Mouse (Mus musculus): Measurements from ENCODE around the gene Slc4a11. TPM values are rescaled to one million over a fixed set of nuclear protein-coding genes. Genes with fewer than 3 reads are reported as not detected.
"Not testable (repeated sequence)": the region's sequence is repeated elsewhere in the genome, so short reads cannot be mapped to it uniquely, and the experiment has no call there.

Slc4a11 gene
- polyA plus RNA-seq, 1 experiment from 2014 or later, result 0.13 TPM

DNA sequence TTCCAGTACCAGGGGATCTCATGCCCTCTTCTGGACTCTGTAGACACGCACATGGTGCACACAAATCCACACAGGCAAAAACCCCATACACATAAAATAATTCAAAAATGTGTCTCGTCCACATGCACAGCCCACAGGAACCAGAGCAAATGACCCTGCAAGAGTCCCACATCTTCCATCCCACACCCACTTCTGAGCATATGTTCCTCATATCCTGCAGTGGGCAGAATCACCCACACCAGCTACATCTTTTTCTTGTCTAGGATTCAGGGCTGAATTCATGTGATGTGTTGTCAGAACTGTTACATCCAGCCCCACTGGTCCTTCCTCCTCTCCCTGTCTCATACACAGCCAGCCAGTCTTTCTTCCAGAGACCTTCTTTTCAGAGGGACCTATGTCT is 44.0 kb downstream of the Slc4a11 start:
- Histone ChIP-seq H3K9ac (no peak overlapping the region), H3K4me1 (replicated peaks) (no peaks in the 10 kb centered on the region), H3K27me3 (replicated peaks) (no peaks in the 10 kb centered on the region), H3K9me3 (replicated peaks) (no peaks in the 10 kb centered on the region), H3K4me2 (no peak overlapping the region), H3K27ac (ENCODE audit: poor library complexity, severe bottlenecking) (no peak overlapping the region), H3K36me3 (peaks cover 78% of the 10 kb centered on the region), H3K4me3 (no peak overlapping the region)
- ATAC-seq (ENCODE audit: insufficient number of reproducible peaks, low FRiP score), result no peak
- WGBS, result 91% methylated on average over 2 of the region's 2 CpGs

DNA sequence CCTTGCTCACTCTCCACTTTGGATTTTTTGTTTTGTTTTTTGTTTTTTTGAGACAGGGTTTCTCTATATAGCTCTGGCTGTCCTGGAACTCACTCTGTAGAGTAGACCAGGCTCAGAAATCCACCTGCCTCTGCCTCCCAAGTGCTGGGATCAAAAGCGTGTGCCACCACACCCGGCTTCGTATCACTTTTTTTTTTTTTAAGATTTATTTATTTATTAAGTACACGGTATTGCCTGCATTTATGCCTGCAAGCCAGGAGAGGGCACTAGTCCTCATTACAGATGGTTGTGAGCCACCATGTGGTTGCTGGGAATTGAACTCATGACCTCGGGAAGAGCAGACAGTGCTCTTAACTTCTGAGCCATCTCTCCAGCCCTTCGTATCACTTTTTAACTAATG is 48.3 kb downstream of the Slc4a11 start:
- 77% methylated on average over 6 of the region's 6 CpGs for WGBS

DNA sequence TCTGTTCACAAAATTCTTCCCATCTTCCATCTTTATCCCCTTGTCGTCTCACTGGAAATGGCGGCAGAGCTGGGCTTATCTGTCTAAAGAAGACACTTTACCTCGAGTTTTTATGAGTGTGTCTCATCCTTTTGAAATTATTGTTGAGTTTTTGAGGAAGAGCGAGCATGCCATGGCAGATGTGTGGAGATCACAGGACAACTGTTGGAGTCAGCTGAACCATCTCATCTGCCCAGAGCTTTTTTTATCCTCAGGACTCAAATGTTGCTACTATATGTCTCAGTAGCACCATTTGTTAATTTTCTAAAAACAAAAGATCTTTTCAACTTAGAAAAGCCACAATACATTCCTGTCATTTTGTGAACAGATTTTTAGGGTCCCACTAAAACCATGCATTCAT is 52.1 kb downstream of the Slc4a11 start:
- peaks cover 5% of the 10 kb centered on the region for H3K36me3 ChIP-seq
- WGBS, result 73% methylated on average over 4 of the region's 4 CpGs
- peaks cover 12% of the 10 kb centered on the region for H3K27me3 ChIP-seq (replicated peaks)
- H3K9ac ChIP-seq, result no peak overlapping the region
- H3K4me3 ChIP-seq, result no peak overlapping the region
- H3K9me3 ChIP-seq (replicated peaks), result no peaks in the 10 kb centered on the region
- H3K4me1 ChIP-seq (replicated peaks), result peaks cover 10% of the 10 kb centered on the region; the same call in 1 of the 2 replicates
- no peak overlapping the region for H3K4me2 ChIP-seq
- no peak for ATAC-seq (ENCODE audit: insufficient number of reproducible peaks, low FRiP score)
- H3K27ac ChIP-seq (ENCODE audit: poor library complexity, severe bottlenecking), result no peak overlapping the region

More for the DNA sequence above, 48.3 kb downstream of the Slc4a11 start:
- not testable (repeated sequence) for H3K9ac ChIP-seq; H3K4me2 ChIP-seq; H3K27me3 ChIP-seq (replicated peaks); H3K9me3 ChIP-seq (replicated peaks); ATAC-seq (ENCODE audit: insufficient number of reproducible peaks, low FRiP score); H3K4me3 ChIP-seq; H3K27ac ChIP-seq (ENCODE audit: poor library complexity, severe bottlenecking); H3K4me1 ChIP-seq (replicated peaks)
- H3K36me3 ChIP-seq, result peaks cover 36% of the 10 kb centered on the region

DNA sequence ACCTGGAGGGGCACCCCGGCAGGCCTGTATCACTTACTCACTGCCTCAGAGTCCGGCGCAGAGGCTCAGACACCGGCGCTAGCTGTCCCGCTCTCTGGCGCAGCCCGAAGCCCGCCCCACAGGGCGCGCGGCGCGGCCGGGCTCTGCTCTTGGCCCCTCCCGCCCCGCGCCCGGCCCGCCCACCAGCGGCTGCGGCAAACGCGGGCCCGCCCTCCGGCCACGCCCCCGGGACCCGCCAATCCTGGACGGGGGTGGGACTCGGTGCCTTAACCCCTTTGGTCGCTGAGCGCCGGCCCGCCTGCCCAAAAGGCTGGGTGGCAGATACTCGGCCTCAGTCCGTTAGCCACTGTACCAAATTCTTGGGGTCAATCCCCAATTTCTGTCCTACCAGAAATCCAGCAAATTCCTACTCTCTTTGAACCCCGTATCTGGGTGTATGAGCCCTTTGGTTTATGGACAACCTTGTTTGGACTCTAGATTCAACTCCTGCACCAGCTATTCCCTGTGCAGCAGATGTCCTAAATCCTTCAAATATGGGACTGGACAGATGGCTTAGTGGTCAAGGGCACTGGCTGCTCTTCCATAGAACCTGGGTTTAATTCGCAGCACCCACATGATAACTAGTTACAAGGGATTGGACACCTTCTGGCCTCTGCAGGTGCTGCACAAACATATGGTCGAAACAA is 54.5 kb downstream of the Slc4a11 start, which contains the start of gene Lzts3:
TSS of gene Lzts3 (minus strand) at position 120 of the 686 bp plus-strand sequence.
- peak; percentile 99 for ATAC-seq (ENCODE audit: insufficient number of reproducible peaks, low FRiP score)
- H3K9me3 ChIP-seq (replicated peaks), result no peaks in the 10 kb centered on the region
- no peaks in the 10 kb centered on the region for H3K36me3 ChIP-seq
- 3% methylated on average over 40 of the region's 40 CpGs for WGBS
- H3K27me3 ChIP-seq (replicated peaks), result peaks cover 35% of the 10 kb centered on the region
- H3K27ac ChIP-seq (ENCODE audit: poor library complexity, severe bottlenecking), result no peak within 1 kb of the TSS
- peaks cover 10% of the 10 kb centered on the region; the same call in 1 of the 2 replicates for H3K4me1 ChIP-seq (replicated peaks)
- peak within 1 kb of the TSS; percentile 53 for H3K4me3 ChIP-seq
- peak within 1 kb of the TSS; percentile 98 for H3K4me2 ChIP-seq
- H3K9ac ChIP-seq, result peak within 1 kb of the TSS; percentile 65

DNA sequence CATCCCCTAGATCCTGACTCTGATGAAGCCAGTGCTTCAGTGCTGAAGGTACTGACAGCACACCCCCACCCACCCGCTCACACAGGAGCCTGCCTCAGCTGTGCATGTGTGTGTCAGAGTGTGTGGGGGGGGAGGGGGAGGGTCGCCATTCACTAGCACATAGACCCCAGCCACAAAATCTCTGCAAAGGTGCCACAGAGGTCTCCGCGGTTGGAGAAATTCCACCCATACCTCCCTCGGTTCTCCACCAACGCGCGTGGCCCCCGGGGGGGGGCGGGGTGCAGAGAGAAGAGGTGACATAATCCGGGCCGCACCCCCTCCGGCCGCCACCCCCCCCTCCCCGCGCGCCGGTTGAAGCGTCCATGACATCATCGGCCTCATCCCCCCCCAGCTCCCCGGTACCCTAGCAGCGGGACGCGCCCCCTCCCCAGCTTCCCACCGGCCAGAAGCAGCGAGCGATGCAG is 55.1 kb downstream of the Slc4a11 start:
- ATAC-seq (ENCODE audit: insufficient number of reproducible peaks, low FRiP score), result peak; percentile 60; the same call in 1 of the 2 replicates
- Histone ChIP-seq H3K9ac (peak overlapping the region; percentile 65), H3K4me3 (peak overlapping the region; percentile 53), H3K4me2 (peak overlapping the region; percentile 98), H3K4me1 (replicated peaks) (peaks cover 10% of the 10 kb centered on the region; the same call in 1 of the 2 replicates), H3K27ac (ENCODE audit: poor library complexity, severe bottlenecking) (no peak overlapping the region), H3K27me3 (replicated peaks) (peaks cover 41% of the 10 kb centered on the region), H3K36me3 (no peaks in the 10 kb centered on the region), H3K9me3 (replicated peaks) (no peaks in the 10 kb centered on the region)
- WGBS, result 0% methylated on average over 25 of the region's 27 CpGs

DNA sequence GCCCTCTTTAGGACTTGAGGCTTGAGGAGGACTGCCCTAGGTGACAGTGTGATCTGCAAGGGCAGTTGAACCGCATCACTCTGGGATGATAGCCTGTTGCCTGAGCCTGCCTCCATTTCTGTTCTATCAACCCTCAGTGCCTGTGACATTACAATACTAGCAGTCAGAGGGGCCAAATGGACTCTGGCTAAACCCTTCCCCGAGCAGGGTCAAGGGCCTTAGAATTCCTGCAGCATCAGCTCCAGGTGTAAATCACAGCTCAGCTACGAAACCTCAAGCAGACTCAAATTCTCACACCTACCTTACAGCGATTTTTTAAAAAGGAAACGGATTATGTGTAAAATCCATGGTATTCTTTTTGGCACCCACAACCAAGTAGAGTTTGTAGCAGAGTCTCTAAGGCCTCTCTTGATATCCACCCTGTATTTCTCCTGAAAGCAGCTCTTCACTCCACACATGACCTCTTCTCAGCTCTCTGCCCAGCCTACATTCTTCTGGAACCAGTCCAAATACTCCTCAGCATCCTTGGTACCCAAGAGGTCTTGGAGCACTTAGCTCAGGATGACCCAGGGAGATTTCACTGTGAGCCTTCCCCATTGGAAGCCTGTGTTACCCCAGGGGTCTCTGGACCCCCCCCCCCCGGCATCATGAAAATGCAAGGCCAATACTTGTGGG is 55.8 kb downstream of the Slc4a11 start:
- Histone ChIP-seq H3K9ac (no peak overlapping the region), H3K4me2 (peak overlapping the region; percentile 98), H3K27me3 (replicated peaks) (peaks cover 49% of the 10 kb centered on the region), H3K36me3 (no peaks in the 10 kb centered on the region), H3K27ac (ENCODE audit: poor library complexity, severe bottlenecking) (no peak overlapping the region), H3K4me1 (replicated peaks) (peaks cover 10% of the 10 kb centered on the region; the same call in 1 of the 2 replicates), H3K4me3 (peak overlapping the region; percentile 53; the same call in 1 of the 2 replicates), H3K9me3 (replicated peaks) (no peaks in the 10 kb centered on the region)
- WGBS, result 69% methylated on average over 6 of the region's 6 CpGs
- no peak for ATAC-seq (ENCODE audit: insufficient number of reproducible peaks, low FRiP score)

DNA sequence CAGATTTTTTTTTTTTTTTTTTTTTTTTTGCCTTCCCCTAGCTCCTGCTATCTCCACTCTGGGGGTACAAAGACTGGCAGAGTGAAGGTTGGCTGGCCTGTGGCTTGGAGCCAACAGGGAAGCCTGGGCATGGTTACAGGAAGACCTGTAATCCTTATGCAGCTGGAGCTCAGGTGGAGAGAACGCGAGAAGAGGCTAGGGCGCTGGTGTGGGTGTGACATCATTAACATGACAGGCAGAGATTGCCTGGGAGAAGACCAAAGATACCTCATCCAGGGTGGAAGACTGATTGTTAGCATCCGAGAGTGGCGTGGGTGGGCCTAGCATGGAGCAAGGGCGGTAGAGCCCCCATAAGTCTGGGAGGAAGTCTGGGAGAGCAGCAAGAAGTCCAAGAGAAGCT is 58.0 kb downstream of the Slc4a11 start:
- WGBS, result 70% methylated on average over 6 of the region's 6 CpGs

DNA sequence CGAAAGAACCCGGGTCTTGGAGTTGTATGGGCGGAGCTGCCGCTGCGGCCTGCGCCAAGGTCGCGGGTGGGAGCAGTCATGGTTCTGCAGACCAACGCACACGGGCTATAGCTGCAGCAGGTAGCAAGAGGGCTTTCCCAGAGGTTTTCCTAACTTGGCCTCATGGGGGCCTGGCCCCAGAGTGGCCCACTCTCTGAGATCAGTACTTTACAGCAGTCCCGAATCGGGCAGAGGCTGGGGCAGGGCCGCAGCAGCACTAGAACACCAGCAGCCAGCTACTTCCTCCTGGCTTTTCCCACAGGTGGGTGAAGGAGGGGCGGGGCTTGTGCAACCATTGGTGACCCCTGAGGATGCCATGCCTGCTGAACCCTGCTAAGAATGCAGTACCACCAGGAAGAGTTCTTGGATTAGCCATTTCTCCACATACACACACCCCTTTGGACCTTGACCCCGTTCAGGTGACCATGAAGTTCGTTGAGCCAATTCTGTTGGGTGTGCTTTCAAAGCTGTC is 59.2 kb downstream of the Slc4a11 start:
- H3K9ac ChIP-seq, result no peak overlapping the region
- H3K36me3 ChIP-seq, result no peaks in the 10 kb centered on the region
- 30% methylated on average over 16 of the region's 16 CpGs for WGBS
- H3K9me3 ChIP-seq (replicated peaks), result no peaks in the 10 kb centered on the region
- H3K27me3 ChIP-seq (replicated peaks), result peaks cover 82% of the 10 kb centered on the region
- ATAC-seq (ENCODE audit: insufficient number of reproducible peaks, low FRiP score), result no peak
- no peak overlapping the region for H3K27ac ChIP-seq (ENCODE audit: poor library complexity, severe bottlenecking)
- H3K4me1 ChIP-seq (replicated peaks), result peaks cover 30% of the 10 kb centered on the region
- no peak overlapping the region for H3K4me3 ChIP-seq
- H3K4me2 ChIP-seq, result no peak overlapping the region

More for the DNA sequence above, 58.0 kb downstream of the Slc4a11 start:
- H3K4me2 ChIP-seq, result no peak overlapping the region
- H3K4me1 ChIP-seq (replicated peaks), result peaks cover 28% of the 10 kb centered on the region
- H3K9me3 ChIP-seq (replicated peaks), result no peaks in the 10 kb centered on the region
- H3K27ac ChIP-seq (ENCODE audit: poor library complexity, severe bottlenecking), result no peak overlapping the region
- no peaks in the 10 kb centered on the region for H3K36me3 ChIP-seq
- no peak overlapping the region for H3K9ac ChIP-seq
- no peak for ATAC-seq (ENCODE audit: insufficient number of reproducible peaks, low FRiP score)
- H3K4me3 ChIP-seq, result no peak overlapping the region
- peaks cover 71% of the 10 kb centered on the region for H3K27me3 ChIP-seq (replicated peaks)

DNA sequence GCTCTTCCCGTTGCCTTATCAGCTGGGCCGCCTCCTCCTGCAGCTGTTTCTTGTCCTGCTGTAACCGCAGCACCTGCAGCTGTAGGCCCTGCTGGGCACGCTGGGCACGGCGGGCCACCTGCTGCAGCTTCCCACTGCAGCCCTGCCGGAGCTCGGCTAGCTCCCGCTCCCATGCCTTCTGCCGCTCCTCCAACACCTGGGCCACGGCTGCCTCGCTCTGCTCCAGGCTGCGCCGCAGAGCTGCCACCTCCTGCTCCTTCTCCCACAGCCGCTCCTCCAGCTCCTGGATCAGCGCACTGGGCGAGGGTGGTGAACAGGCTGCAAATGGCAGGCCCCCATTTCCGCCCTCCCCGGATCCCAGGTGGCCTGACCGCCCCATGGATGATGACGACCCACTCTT is 61.5 kb downstream of the Slc4a11 start:
- H3K4me1 ChIP-seq (replicated peaks), result peaks cover 21% of the 10 kb centered on the region
- no peak overlapping the region for H3K27ac ChIP-seq (ENCODE audit: poor library complexity, severe bottlenecking)
- peak; percentile 16; the same call in 1 of the 2 replicates for ATAC-seq (ENCODE audit: insufficient number of reproducible peaks, low FRiP score)
- 9% methylated on average over 21 of the region's 21 CpGs for WGBS
- peak overlapping the region; percentile 41 for H3K4me3 ChIP-seq
- no peaks in the 10 kb centered on the region for H3K36me3 ChIP-seq
- H3K27me3 ChIP-seq (replicated peaks), result peaks cover 85% of the 10 kb centered on the region
- peak overlapping the region; percentile 59; the same call in 1 of the 2 replicates for H3K9ac ChIP-seq
- H3K4me2 ChIP-seq, result peak overlapping the region; percentile 78
- H3K9me3 ChIP-seq (replicated peaks), result no peaks in the 10 kb centered on the region

DNA sequence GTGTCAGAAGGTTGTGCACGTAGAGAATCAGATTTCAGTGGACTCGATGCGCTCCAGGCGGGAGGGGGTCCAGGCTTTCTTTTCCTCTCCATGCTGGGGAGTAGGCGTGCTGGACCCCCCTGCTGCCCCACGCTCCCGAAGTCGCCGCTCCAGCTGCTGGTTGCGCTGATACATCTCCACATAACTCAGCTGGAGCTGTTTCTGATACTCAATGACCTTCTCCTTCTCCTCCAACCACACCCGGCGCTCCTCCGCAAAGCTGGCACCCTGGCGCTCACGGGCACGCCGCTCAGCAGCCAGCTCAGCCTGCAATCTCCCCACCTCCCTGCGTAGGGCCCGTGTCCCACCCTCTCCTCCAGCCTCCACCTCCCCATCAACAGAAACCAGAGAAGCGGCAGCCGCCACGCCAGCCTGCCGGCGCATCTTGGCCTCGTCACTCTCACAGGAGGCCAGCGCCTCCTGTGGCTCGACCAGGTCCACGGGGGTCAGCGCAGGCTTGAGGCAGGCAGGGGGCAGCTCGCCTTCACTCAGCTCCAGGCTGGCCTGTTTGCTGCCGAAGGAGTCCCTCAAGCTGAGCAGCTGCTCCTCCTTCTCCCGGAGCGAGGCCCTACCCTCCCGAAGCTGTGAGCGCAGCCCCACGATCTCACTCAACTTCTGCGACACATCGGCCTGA is 62.4 kb downstream of the Slc4a11 start:
- WGBS, result under 1% methylated on average over 38 of the region's 38 CpGs
- Histone ChIP-seq H3K4me2 (peak overlapping the region; percentile 78), H3K27ac (ENCODE audit: poor library complexity, severe bottlenecking) (no peak overlapping the region), H3K9me3 (replicated peaks) (no peaks in the 10 kb centered on the region), H3K4me3 (peak overlapping the region; percentile 41), H3K9ac (peak overlapping the region; percentile 59), H3K36me3 (no peaks in the 10 kb centered on the region), H3K27me3 (replicated peaks) (peaks cover 75% of the 10 kb centered on the region), H3K4me1 (replicated peaks) (peaks cover 21% of the 10 kb centered on the region)
- no peak; the same call in 1 of the 2 replicates for ATAC-seq (ENCODE audit: insufficient number of reproducible peaks, low FRiP score)
